Mouse (Mus musculus): ENCODE results near the gene Olfr978. TPM values are rescaled to one million over a fixed set of nuclear protein-coding genes. Genes with fewer than 3 reads are reported as not detected.
"Not testable (repeated sequence)": the region's sequence is repeated elsewhere in the genome, so short reads cannot be mapped to it uniquely, and the experiment has no call there.

The Olfr978 gene
- not detected for total RNA-seq (2022)

DNA sequence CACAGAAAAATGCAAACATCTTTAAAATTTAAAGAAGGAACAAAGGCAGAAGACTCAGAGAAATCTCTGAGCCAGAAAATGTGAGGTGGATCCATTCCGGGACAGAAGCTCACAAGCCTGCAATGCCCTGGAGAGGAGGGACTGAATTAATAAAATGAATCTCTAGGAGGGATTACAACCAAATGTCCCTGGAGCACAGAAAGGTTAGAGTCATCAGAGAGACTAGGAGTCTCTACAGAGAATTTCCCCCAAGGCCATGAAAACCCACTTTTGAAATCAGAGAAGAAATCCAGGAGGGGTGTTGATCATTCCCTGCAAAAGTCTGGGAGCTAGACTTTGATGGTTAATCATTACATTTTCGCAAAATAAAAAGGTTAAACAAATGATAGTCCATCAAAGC, at the start of gene Olfr978:
Gene Olfr978, plus strand, starts transcription at position 301 of the 400 bp plus-strand sequence.
- no peak for DNase-seq

DNA sequence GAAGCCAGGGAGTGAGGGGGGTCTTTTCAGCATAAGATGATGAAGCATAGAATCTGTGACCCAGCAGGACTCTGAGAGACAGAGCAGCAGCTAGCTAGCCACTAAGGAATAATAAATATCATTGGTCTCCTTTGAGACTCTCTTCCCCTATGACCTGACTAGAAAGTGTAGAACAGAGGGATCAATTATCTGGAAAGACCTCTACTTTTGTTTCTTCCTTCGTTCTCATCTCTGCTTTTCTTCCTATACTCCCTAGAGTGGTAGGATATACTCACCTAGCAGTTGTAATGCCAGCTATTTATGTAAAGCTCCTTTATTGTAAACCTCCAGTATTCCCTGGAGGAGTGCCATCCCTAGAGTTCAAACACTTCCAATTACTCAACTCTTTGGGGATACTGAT, 40.0 kb upstream of the Olfr978 start, which contains the start of gene Olfr975:
Gene Olfr975, minus strand, starts transcription at position 101 of the 400 bp plus-strand sequence.
- no peak for DNase-seq

DNA sequence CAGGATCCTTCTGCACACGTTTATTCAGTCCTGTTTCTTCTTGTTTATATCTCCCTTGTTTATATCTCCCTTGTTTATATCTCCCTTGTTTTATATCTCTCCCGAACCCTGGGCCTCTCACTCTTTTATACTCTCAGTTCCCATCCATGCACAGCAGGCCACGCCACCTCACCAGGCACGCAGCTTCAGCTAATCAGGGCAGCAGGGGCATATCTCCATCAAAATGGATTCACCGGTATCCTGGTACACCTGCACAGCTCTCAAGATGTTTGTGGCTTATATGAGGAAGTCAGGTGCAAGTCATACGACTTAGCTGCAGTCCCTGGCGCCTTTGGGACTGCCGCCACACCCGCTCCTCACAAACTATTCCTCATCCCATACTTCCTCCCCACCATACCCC, 30.9 kb upstream of the Olfr978 start, which contains the start of gene Olfr976:
Gene Olfr976, minus strand, starts transcription at position 101 of the 400 bp plus-strand sequence.
- not testable (repeated sequence) for DNase-seq

DNA sequence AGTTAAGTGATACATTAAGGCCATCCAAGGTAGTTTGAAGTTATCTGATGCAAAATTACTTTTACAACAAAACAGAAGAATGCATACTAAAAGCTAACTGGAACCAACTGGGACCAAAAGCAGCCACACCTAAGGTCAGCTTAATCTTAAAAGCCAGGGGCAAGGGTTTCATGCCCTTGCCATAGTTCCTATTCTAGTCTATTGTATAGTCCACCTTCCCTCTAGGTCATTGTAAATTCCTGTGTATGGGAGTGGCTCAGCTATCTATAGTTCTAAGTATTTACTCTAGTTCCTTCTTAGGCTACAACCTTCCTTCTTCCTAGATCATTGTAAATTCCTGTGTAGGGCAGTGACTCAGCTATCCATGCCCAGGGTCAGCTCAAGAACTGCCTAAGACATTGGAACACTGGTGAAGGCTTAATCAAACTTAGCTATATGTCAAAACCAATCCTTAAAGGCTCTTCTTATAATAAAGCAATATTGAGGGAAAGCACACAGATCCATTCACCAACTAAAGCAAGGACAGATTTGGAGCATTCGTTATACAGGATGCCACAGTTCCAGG, 15.2 kb upstream of the Olfr978 start:
- DNase-seq, result not testable (repeated sequence)

DNA sequence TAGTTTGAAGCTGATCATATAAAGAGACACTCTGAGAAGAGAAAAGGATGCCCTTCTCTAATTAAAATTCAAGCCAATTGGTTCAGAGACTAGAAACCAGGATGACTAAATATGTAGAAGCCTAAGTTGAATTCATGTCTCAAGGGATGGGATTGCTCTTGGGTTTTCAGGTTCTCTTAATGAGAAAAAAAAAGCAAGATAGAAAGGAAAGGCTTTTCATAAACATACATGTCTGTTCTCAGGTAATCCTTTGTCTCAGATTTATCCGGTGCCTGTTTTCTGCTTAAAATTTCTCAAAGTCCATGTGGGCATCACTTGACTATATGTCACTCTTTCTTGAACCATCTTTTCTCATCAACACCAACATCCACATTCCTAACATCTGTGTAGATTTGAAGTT, 11.5 kb downstream of the Olfr978 start, which contains the start of gene Olfr979:
Gene Olfr979, minus strand, starts transcription at position 101 of the 400 bp plus-strand sequence.
- DNase-seq, result no peak

DNA sequence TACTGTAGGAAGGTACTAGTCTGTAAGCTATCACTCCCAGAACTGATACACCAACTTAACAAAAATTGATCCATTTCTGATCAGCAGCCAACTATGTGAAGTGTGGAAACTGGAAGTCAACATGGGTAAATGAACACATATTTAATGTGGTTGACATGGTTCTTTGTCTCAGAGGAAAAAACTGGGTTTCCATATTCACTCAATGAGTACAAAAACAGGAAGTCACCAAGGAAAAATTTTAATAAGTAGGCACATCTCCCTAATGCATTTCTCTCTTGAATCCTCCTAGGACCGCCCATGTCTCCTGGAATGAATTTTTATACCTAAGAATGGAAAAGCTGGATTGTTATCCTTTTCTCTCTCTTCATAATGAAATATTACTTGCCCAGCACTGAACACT, 17.6 kb downstream of the Olfr978 start, which contains the start of gene Olfr980:
Gene Olfr980, minus strand, starts transcription at position 101 of the 400 bp plus-strand sequence.
- no peak for DNase-seq

DNA sequence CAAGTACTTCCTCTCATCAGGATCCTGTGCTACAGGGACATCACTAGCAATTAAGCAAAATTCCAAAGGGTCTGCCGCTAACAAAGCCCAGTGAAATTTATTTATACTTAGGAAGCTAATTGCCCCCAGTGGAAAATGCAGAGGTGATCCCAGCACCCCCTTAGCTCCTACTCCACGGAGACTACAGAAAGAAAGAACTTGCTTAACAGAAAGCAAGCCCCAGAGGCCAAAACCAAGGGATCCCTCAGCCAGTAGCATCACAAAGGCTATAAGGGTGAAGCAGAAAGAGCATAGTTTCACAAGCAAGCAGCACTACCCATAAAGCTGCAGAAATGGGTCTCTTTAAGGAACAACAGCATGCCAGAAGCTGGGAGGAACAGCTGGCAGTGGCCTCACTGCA, 29.3 kb downstream of the Olfr978 start, which contains the start of gene Olfr981:
Gene Olfr981, plus strand, starts transcription at position 301 of the 400 bp plus-strand sequence.
- DNase-seq, result no peak

Other genes with a start within 250 kb of the Olfr978 start
- gene Olfr967, start 245.9 kb upstream of the Olfr978 start, total RNA-seq (2022), result not detected
- gene Olfr968, start 208.9 kb upstream of the Olfr978 start, total RNA-seq (2022), result not detected
- not detected for gene Olfr969, start 201.2 kb upstream of the Olfr978 start, total RNA-seq (2022)
- gene Olfr970, start 183.3 kb upstream of the Olfr978 start, total RNA-seq (2022), result not detected
- gene Olfr971, start 155.2 kb upstream of the Olfr978 start, total RNA-seq (2022), result not detected
- gene Olfr972, start 125.7 kb upstream of the Olfr978 start, total RNA-seq (2022), result not detected
- not detected for gene Olfr229, start 84.8 kb upstream of the Olfr978 start, total RNA-seq (2022)
- not detected for gene Olfr974, start 54.6 kb upstream of the Olfr978 start, total RNA-seq (2022)
- not detected for gene Olfr975, start 40.1 kb upstream of the Olfr978 start, total RNA-seq (2022)
- not detected for gene Olfr976, start 31.0 kb upstream of the Olfr978 start, total RNA-seq (2022)
- gene Olfr979, start 11.4 kb downstream of the Olfr978 start, total RNA-seq (2022), result not detected
- gene Olfr980, start 17.5 kb downstream of the Olfr978 start, total RNA-seq (2022), result not detected
- gene Olfr981, start 29.4 kb downstream of the Olfr978 start, total RNA-seq (2022), result not detected
- not detected for gene Olfr982, start 81.7 kb downstream of the Olfr978 start, total RNA-seq (2022)
- not detected for gene Olfr983, start 101.5 kb downstream of the Olfr978 start, total RNA-seq (2022)
- not detected for gene Olfr984, start 122.1 kb downstream of the Olfr978 start, total RNA-seq (2022)
- under 1 TPM in 1 of 4 experiments, not detected in 3; 0.23 TPM for gene Olfr985, start 138.1 kb downstream of the Olfr978 start, total RNA-seq (2022)
- gene Tmem225, start 156.0 kb downstream of the Olfr978 start, total RNA-seq (2022), result not detected
- gene Olfr986, start 188.8 kb downstream of the Olfr978 start, total RNA-seq (2022), result under 1 TPM in 1 of 4 experiments, not detected in 3; 0.08 TPM
- 1 to 10 TPM; 5.8 to 8.0 (median 6.7) TPM for gene Zfp202, start 200.2 kb downstream of the Olfr978 start, total RNA-seq (2022)

Measured in adrenal gland, adult 8-10 months (tissue).